Mouse (Mus musculus) ovary, adult 18-20 months (tissue): ENCODE data around the gene A3galt2.

Experiments
- DNase-seq: peaks from one replicate; pipeline ENCODE4 v3.0.0; 2022; ENCODE audit warnings: low spot score, mixed read lengths

The A3galt2 gene

GRCm38 (mm10) chr4:128759214-128759613 is 4.0 kb downstream of the A3galt2 start:
- no peak for DNase-seq

DNA sequence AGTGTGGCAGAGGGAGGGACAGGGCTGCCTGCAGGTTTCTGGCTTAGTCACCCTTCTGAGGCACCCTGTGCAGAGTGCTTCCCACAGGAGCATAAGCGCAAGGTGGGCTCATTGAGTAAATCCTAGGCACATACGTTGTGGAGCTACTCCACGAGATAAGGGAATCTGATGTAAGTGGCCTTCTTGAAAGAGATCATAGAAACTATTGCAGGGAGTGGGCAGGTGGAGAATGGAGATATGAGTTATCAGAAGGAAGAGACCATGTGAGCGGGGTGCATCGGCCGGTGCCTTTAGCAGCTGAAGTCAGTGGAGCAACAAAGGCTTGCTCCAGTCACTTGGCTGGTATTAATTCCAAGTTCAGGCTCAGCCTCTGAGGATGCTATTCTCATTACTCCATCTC is 4.9 kb downstream of the A3galt2 start:
- DNase-seq, result no peak

- no peak for DNase-seq
These were observed 11.8 kb downstream of the A3galt2 start for GRCm38 (mm10) chr4:128766929-128767328.

GRCm38 (mm10) chr4:128768120-128768519 is 13.0 kb downstream of the A3galt2 start:
- no peak for DNase-seq

- DNase-seq, result no peak
These were observed 14.6 kb downstream of the A3galt2 start for GRCm38 (mm10) chr4:128769569-128770355.

DNA sequence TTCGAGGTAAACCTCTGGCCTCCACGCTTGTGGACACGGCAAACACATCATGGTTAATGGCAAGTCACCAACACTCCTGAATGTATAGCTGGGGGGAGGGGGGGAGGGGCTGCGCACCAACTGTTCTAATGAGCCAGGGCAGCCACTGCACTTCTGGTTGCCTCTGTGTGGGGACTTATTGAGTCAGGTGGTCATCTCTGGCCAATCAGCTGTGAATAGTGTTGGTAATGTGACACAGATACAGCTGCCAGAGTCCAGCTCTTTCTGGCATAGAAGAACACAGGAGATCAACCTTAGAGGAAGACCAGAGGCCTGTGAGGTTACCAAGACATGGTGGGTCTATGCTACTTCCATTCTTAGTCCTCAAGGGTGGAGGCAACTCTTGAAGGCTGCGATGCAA is 15.5 kb downstream of the A3galt2 start:
- DNase-seq, result no peak

DNA sequence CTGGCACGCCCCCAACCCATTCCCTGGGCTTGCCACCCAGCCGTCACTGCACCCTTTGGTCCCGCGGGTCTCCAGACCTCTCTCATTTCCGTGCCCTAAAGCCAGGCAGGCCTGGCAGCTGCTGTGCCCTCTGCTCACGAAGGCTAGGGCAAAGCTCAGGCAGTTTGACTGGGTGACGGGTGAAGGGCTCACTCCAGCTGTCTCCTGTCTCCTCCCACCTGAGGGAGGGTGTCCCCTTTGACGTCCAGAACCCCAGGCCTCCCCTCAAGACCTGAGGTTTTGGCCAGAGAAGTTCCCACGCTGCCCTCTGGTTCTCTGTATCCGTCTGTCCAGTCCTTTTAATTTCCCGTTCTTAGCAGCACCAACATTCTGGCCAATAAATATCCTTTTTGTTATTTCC is 18.7 kb downstream of the A3galt2 start:
- no peak for DNase-seq

DNA sequence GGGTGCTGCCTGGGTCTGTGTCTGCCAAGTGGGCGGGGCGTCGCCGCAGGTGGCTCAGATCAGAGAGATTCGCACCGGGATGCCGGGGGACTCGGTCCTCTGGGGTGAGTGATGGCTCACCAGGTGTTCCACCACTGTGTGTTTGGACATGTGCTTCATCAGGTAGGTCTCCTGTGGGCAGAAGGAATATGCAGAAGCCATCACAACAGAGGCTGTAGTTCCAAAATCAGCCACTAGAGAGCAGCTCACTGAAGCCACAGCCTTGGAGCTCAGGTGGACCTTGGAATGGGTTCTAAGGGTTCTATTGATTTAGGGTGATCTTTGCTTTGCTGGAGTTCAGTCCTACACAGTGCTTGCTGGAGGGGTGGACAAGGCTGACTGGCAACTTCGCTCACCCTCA is 19.3 kb downstream of the A3galt2 start:
- DNase-seq, result no peak

DNA sequence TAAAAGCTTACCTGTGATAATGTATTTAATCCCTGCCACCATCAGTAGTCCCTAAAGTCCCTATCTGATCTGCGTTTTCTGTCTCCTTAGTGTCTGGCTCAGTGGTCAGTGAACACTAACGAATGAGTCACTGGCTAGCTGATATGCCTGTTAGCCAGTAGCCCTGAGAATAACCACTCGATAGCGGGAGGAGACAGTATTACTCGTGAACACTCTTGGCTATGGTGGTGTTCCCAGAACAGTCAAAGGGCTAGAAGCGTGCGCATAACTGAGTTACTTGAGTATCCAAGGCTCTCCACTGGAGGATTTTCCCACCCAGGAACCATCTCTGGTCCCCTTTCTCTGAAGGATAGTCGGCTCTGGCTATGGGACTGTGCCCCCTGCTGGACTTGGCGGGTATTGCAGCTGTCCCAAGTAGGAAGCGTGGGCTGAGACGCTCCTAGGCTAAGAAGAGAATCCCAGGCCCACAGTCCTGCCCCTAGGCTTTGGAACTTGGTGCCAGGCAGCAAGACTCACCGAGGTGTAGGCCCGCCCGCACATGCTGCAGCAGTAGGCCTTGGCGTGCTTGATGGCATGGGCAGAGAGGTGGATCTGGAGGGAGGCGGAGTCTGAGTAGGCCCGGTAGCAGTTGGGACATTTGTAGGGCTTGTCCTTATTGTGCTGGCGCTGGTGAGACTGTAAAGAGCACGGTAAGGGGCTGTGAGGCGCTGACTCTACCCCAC is 21.6 kb downstream of the A3galt2 start:
- DNase-seq, result no peak

DNA sequence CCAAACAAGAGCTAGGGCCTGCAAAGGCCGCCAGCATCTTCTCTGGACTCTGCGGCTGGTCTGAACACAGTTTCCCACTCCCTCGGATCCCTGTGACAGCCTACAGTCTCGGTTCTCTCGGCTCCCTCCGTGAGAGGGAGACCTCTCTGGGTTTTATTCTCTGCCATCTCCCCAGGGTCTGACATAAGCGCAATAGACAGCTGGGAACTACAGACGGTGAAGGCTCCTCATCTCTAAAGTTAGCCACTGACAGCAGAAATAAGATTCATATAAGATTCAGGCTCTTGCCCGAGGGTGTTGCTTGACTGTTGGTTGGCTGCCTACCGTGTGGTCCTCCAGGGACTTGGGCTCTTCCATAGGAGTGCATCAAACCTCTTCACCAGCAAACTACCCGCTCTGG is 22.4 kb downstream of the A3galt2 start:
- DNase-seq, result no peak

- no peak for DNase-seq
These were observed 26.9 kb downstream of the A3galt2 start for GRCm38 (mm10) chr4:128782037-128782436.

DNA sequence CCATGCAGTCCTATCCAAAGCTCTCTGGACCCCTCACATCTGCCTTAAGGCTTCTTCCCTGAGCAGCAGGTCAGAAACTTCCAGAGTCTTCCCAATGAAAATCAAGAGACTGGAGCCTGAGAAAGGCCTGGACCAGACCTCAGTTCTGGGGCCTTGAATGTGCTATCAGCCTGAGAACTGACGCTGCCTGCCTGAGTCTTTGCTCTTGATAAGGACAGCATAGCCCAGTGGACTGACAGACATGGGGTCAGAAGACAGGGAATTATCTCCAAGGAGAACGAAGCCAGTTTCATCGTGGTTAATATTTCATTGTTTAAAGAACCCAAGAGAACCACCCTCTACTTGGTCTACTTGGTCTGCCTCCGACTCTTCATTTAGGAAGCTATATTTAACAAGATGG is 27.5 kb downstream of the A3galt2 start:
- DNase-seq, result no peak

DNA sequence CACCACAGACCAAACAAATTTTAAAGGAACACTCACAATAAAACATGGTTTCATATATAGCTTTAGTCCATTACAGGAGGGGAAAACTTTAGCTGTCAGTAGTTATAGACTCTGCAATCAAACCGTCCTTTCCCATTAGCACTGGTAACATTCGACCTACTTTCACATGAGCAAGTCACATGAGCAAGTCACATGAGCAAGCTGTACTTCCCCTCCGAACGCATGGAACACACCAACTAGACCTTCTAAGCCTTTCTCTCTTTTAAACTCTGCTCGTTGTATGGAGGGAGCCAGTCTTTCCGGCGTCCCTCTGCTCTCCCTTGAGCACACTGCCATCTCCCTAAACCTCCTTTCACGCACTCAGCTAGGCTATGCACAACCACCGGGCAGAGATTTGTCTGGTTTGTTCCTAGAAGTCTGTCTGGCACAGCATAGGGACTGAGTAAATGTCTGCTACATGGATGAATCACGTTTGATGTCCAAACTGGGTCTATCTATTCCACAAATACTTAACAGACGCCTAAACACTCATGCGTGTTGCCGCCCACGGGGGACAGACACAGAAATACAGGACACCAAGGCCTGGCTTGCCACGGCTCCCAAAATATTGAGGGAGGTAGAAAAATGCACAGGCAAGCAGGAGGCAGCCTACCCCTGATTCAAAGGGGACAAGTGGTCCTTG is 29.9 kb downstream of the A3galt2 start:
- DNase-seq, result no peak

DNA sequence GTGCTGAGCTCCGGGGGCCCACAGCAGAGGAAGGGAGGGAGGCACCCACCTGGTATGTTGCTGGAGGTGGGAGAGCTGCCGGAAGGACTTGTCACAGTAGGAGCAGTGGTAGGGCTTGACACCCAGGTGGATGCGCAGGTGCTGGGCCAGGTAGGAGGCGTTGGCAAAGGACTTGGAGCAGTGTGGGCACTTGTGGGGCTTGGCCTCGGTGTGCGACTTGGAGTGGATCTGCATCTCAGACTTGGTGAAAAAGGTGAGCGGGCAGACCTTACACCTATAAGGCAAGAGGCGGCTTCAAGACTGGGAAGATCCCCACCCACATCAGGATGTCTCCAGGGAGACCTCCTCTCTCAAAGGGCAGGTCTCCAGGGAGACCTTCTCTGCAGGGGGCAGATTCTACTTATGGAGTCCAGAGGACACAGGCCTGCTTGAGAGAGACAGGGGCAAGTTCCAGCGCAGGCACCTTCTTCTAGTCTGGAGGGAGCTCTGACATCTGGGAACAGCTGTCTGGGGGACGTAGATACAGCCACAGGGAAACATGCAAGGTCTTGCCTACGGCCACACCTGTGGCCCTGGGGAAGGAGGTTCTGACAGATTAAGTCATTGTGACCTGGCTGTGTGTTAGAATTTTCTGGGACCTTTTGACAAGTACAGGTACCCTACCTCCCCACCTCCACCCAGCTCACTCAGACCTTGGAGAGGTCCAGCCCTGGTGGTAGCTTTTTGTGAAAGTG is 30.9 kb downstream of the A3galt2 start:
- no peak for DNase-seq

DNA sequence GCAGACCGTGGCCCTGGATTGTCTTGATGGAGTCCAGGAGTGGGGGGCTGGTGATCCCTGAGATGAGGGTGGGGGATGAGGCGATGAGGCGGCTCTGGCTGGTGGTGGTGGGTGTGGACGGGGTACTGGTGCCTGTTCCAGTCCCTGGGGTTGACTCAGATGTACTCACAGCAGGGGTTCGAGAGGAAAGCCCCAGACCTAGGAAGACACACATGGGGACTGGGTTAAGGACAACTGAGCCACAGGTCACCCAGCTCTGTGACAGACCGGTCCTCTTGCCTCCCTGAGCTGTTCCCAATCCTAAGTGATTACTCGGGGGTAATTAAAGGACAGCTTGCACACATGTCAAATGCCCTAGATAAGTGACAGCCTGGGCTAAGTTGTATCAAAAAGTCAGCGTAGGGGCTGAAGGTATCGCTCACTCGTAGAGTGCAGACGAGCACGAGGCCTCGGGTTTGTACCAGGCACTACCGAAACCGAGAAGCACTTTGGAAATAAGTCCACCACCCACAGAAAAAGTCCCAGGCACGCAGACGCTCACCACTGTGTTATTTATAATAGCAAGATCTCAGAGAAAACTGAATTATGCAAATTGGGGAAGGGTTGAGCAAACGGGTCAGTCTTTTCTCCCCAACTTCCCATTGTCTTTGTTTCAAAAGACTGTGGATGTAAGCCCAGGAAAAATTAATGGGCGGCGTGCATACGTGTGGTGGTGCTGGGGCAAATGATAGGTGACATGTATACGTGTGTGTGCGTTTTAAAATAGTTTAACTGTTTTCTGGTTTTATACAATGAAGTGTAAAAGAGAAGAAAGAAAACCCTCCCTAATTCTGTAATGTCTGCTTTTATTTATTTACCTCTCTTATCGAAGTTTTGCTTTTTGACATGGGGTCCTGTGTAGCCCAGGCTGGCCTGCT is 32.1 kb downstream of the A3galt2 start:
- DNase-seq, result no peak

GRCm38 (mm10) chr4:128788108-128788507 is 32.9 kb downstream of the A3galt2 start:
- no peak for DNase-seq

GRCm38 (mm10) chr4:128789646-128790045 is 34.5 kb downstream of the A3galt2 start:
- DNase-seq, result no peak

- DNase-seq, result peak; percentile 58
These were observed 38.5 kb downstream of the A3galt2 start for GRCm38 (mm10) chr4:128793710-128794109.

GRCm38 (mm10) chr4:128794198-128794597 is 39.0 kb downstream of the A3galt2 start:
- DNase-seq, result no peak

DNA sequence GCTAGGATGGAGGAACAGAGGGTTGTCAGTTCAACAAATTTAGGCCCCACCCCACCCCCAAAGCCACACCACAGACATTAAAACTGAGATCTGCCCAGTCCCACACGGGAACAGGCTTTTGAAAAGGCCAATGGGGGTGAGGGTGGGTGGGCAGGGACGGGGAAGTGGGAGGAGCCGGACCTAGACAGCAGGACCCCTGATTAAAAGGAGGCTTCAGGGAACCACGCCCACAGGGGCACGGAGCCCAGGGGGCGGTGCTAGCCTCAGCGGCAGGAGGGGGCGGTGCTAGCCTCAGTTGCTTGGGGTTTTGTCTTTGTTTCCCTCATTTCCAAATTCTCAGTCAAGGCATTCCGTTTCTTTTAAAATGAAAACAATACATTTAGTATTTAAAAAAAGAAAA is 40.4 kb downstream of the A3galt2 start:
- DNase-seq, result no peak

DNA sequence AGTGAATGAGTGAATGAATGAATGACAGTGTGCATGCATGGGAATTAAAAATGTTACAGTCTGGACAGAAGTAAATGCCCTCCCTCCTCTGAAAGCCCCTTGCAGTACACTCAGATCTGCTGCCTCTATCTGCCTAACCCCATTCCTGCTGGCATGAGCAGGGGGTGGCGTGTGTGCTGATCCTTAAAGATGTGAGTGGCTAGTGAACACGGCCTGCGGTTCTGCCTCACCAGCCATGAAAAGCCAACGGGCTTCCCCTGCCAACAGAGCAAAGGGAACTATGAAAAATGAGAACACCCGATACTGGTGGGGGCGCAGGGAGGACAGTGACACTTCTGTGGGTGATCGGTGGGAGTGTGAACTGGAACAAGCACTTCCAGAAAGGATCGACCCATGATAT is 41.6 kb downstream of the A3galt2 start:
- DNase-seq, result no peak
